Mouse (Mus musculus): ENCODE measurements around the gene Hist2h3b.

DNA sequence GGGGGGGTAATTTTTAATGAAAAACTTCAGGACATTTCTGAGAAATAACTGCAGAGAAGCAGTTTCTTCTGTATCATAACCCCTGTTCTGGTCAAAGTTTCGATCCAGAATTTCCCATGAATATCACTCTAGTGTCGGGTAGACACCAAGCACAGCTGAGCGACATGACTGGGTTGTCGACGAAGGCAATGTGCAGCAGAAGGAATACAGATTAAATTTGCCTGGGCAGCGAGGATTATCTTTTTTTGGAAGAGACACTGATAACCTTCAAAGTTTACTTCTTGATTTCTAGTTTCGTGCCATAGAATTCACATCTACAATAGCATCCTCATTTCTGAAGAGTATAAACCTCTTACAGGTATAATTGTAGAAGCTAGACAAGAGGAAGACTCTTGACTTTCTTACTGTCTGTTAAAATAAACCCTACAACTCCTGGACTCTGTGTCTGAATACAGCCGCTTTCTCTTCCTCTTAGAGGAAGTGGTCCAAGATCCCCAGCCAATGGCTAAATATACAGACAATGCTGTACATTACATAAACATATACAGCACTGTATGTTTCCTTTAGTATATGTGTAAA lies 2.2 kb upstream of the Hist2h3b start:
- TF ChIP-seq CTCF (IDR thresholded peaks at IDR 0.05; ENCODE audit: borderline replicate concordance, insufficient read depth, low read length) (no peak), POLR2A (IDR thresholded peaks at IDR 0.05; ENCODE audit: low read depth, low read length) (no peak)

All from embryonic fibroblast, embryonic 13.5 days (primary cell).